Mouse (Mus musculus): ENCODE data around the gene Btbd9.
A peak's percentile ranks its signal among the peaks of the same experiment; 100 is the strongest.

The Btbd9 gene

DNA sequence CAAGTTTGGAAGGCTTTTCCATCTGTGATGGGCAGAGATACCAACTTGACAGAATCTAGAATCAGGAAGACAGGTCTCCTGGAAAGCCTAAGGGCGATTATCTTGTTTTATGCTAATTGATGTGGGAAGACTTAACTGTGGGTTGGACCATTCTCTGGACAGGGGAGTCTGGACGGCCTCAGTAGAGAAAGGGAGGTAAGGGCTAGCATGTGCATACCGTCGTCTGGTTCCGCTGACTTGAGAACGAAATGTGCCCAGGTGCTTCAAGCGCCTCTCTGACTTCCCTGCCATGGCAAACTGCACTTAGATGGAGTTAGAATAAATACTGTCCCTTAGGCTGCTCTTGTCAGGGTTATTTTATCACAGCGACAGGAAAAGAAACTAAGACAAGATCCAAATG, 95.9 kb downstream of the Btbd9 start:
- peak; percentile 53 for DNase-seq

DNA sequence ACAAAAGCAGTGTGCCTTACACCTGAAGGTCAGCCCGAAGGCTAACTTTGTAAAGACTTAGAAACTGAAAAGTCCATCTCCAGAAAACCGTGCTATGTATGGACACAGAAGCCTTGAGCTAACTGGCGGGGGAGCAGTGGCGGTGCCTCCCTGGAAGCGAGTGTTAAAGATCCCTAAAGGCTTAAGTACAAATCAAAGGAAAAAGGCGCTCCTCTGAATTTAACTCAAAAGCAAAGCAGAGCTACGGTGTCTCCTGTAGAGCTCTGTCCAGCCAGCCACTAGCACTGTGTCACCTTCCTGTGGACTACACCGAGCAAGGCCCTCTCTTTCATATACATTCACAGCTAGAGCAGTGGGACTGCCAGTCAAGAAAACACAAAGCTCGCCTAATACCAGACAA, 98.1 kb downstream of the Btbd9 start:
- DNase-seq: peak; percentile 61

DNA sequence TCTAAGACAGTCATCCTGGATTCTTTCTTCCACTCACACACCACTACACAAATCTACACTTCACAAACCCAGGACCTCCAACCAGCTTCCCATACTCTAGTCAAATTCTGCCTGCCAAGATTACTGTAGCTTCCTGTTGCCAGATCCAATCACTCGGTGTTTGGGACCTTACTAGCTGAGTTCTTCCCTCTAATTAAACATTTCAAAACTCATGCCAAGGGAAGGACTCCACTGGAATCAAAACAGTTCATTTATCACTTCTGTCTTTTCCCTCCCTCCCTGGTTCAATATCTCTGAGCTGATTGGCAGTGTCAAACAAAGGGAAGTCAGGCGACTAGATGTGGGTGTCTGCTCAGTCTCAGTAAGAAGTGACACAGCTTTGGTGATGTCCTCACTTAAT, 101.7 kb downstream of the Btbd9 start:
- DNase-seq: no peak

DNA sequence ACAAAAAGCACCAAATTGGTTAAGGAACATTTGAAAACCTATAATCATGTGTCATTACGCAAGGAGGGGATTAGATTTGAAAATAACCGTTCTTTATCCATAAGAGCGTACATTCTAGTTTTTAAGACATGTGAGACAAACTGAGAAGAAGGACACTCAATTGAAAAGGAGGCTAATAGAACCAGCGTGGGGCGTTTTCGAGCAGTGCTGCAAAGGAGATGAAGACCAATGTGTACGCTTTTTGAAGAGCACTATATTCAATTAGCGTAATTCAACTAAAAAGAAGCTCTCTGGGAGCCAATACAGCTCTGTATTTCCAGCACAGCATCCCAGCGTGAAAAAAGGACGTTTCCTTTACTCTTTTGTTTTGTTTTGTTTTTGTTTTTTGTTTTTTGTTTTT, 103.5 kb downstream of the Btbd9 start:
- DNase-seq: no peak

DNA sequence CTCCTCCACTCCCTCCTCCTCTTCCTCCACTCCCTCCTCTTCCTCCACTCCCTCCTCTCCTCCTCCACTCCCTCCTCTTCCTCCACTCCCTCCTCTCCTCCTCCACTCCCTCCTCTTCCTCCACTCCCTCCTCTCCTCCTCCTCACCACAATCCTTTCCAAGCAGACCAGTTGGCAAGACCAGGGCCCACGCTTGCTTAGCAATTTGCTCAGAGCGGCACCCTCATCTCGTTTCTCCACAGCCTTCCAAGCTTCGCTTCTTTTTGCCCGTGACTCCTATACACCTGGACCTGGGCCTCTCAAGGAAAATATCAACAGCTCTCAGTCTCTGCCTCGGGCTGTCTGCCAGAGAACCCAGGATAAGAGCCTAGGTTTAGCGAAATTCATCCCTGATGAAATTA, 104.8 kb downstream of the Btbd9 start:
- no peak for DNase-seq

DNA sequence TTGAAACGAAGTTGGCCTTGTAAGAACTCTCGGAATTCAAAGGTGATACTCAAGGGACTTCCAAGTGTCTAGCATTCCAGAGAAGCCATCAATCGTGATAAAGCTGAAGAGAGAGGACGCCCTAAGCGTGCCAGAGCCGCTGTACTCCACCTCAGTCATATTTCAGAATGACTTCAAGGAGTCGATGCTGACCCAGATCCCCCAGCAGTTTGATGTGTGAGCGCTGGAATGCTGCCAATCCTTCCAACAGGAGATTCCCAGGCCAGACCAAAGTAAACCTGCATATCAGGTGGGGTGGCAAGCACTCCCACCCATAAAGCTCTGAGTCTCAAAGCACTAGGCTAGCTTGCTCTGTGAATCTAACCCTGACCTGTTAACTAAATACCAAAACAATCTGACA, 105.5 kb downstream of the Btbd9 start:
- no peak for DNase-seq

DNA sequence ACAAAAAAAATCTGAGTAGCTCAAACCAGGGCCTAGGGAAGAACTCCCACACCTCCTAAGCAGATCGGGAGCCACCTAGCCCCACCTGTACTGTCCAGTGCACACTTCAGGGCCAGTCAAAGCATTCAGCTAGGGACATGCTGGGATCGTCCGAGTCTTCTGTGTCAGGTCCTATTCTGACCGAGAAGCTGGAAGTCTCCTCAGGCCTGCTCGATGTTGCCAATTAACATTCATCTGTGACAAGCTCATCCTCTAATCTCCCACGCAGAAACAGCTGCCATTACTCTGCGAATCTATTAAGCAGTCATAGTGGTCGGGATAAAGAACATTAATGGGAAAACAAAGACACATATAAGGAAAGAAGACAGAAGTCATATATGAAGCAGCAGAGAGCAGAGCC, 106.0 kb downstream of the Btbd9 start:
- DNase-seq: no peak

DNA sequence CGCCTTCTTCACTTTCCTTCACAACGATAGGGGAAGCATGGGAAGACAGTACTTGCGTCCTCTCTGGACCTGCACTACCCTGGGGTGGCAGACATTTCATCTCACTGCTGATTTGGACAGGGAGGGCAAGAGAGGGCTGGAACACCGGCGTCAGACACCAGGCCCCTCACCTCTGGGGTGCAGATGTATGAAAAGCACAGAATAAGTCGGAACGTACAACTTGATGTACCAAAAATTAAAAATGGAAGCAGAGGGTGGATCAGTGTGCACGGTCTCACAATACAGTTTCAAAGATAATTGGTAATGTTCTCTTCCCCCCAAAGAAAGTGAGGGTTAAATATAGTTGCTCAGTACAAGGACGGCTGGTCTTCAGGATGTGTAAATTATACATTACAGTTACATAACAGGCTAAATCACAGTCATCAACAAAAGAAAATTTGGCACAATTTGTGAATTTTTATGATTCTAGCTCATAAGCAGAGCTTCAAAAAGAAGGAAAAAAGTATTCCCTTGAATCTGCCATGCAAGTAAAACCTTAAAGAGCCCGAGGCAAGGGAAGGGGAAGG, 106.7 kb downstream of the Btbd9 start:
- DNase-seq: no peak

DNA sequence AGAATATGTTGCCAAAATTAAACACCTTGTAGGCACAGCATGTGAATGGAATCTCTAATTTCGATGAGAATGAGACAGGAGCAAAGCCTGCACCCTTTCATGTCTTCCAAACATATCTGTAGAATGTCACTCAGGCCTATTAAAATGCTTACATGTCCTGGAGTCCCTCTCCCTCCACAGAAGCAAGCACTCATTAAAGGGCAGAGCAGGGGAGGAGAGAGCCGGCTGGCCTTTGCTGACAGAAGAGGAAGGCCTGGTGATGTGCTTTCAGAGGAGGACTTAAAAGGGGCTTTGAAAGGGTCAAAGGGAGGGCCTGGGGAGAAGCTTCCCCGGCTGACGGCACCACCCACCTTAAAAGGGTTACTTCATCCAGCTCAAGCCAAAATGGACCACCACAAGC, 107.9 kb downstream of the Btbd9 start:
- no peak for DNase-seq

DNA sequence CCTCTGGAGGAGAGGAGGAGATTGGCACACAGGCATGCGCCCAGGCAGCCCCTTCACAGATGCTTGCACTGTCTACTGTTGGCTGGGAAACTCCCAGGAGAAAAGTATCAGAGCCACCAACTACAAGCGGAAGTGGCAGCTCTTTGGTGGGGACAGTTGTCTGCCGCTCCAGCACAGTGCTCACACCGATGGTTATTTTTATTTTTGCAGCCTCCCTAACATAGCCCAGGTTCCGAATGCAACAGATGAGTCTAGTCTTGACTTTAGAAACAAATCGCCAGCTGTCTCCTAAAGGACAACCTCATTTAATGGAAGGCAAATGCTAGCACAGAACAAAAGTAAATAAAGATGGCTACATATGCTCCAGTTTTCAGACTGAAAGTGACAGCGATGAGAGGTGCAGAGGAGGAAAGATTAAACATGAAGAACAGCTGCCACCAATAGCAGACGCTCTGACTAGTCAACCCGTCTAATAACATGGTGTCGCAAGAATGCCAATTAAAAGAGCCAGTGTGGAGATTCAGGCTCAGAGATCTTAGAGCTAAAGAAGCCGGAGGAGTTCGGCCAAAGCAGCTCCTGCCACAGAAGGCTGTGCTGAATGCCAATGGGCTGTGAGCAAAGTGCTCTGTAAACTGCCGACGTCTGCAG, 108.6 kb downstream of the Btbd9 start:
- DNase-seq: no peak

DNA sequence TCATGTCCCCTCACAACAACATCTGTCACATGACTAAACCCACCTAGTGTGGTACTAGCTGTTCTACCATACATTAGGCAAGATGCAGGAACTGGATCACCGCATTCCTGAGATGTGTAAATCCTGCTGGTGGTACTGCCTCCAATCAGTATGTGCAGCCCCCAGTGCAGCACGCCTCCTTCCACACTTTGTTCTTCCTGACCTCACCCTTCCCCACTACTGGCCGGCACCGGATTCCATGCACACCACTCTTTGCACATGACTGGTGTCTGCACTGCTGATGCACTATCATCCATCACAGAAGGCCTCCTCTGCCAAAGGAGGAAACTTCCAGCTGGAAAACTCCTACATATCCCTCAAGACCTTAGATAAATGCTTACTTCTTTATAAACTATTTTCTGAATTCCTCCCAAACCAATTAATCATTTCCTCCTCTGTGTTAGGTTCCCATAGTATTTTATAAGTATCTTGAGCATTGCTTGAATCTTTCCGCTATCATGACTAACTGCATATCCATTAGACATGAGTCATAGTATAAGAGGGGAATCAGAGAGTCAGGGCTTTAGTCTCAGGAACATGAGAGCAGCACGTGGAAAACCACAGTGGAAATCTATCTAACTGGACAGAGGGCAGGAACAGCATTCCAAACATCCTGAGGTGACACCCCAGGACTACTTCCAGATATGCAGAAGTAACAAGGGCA, 111.1 kb downstream of the Btbd9 start:
- DNase-seq: no peak

DNA sequence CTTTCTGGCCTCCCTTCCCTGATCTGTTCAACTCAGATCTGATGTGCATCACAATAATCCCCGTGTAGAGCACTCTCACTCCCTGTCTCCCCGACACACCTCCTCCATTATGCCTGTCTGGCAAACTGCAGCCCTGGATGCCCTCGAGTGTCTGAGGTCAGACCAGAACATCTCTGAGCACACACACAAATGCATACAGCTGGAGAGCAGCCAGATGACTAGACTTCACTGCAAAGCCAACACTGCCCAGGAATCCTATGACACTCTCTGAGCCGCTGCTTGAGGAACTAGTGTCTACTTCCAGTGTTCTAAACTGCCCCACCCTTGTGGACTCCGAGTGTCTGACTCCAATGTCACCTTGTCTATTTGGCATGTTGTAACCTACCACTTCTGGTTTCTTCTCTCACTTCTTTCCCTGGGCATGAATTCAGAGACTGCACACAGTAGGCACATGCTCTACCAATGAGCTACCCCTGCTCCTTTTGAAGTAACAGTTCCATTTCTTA, 112.0 kb downstream of the Btbd9 start:
- no peak for DNase-seq

DNA sequence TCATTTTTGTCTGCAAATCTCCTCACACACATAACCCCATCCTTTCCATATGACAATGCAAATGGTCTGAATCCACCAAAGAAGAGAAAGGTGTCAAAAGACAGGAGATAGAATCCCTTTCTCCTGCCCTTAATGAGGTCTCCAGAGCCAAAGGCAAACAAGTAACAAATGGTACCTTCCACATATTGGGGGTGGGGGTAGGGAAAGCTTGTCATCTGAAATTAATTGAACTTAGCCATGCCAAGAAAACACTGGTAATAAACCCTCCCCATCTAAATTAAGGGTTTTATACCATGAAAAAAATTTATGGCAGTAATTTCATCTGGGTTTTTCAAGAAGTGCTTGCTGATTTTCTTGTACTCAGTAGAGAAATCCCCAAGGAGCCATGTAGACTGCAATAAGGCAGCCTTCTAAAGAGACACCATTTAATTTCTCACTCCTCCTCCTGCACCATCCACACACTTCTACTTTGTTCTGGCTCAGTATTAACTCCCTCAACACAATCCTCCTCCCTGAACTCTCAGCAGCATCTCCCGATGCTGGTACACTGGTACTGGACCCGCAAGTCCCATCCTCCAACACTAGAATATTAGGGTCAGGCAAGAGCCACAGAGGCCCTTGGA, 115.5 kb downstream of the Btbd9 start:
- DNase-seq: no peak

DNA sequence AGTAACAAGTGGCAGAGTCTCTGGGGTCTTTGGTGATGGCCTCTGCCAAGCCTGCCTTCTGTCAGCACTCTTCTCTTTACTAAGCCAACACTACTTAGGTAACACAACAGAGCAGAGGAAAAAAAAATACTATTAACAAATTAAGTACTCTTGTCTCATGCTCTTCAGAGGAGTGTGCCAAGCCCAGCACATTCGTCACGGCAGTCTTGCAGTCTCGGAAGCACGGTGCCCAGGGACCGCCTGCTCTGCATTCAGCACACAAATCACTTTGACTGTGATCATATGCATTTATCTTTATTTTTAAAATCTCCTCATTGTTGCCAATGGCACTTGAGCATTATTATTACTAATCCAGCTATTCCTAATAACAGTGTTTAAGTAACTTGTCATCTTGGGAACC, 116.6 kb downstream of the Btbd9 start:
- no peak for DNase-seq

DNA sequence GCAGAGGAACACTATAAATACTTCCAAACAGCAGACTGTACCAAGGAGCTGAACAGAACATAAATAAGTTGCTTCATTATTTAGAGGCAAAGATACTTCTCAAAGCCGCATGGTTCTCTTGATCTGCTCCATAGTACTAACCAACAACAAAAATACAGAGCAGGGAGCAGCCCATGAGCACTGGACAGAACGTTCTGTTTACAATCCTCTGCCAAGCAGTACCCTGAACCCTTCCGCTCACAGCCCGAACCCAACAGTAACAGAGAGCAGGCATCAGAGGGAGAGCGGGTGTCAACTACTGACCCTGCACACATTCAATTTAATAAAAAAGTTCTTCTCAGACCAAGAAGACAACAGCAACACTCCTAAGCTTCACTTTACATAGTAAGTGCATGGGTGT, 117.4 kb downstream of the Btbd9 start:
- DNase-seq: no peak

DNA sequence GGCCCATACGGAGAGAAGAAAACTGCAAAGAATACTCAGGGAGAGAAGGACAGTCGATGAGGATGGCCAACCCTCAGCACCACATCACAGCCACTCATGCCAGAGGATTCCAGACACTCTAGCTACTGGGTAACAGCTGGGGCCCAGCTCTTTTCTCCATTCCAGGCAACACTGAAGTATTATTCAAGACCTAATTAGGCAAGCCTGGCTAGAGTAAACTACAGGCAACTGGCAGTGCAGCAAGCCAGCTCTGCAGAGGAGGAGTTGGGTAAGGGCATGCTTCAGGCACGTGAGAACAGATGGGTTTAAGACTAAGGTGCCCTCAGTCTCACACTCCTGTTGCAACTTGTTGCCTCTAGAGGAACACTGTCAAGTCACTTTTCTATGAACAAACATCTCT, 118.0 kb downstream of the Btbd9 start:
- DNase-seq: no peak

DNA sequence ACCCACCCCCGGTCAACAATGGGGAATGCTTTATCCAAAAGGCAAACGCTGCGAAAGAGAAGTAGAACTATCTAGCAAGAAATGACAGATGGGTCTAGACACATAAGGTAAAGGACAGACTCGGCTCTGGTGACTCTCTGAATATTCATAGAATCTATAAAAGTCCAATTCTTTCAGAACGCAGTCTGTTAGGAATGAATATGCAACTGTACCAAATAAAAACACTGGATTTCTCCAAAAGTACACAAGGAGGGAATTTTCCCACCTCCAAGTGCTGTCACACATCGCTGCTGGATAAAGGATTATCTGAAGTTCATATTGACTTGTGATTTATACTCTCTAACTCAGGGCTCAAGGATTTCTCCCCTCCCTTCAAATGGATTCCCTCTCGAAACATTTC, 118.8 kb downstream of the Btbd9 start:
- DNase-seq: no peak

DNA sequence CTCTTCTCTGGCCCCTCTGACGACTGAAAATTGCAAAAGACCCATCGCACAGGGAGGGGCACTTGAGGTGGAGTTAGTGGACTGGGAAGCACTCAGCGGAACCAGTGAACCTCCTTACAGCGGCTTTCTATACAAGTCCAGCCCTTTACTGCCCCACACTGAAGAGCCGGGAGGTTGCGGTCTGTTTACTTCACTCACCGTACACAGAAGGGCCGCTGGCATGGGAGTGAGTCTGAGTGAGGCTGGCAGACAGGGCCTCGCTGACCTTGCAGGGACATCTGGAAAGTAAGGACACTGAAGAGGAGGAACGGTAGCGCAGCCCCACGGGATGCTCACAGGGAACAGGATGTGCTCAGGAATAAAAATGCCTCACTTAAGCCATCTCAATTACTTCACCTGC, 120.0 kb downstream of the Btbd9 start:
- no peak for DNase-seq

DNA sequence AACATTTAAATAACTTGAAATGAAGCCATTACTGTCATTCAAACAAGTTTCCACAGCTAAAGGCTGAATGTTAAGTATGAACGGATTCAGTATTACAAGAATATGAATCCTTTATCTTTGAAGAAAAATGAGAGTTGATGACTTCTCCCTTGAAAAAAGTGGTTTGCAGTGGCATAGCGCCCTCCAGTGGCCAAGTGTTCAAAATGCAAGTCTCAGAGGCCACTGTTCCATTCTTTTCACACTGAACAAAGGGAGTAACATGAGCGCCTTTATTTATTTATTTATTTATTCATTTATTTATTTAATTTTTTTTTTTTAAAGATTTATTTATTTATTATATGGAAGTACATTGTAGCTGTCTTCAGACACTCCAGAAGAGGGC, 121.4 kb downstream of the Btbd9 start:
- no peak for DNase-seq

DNA sequence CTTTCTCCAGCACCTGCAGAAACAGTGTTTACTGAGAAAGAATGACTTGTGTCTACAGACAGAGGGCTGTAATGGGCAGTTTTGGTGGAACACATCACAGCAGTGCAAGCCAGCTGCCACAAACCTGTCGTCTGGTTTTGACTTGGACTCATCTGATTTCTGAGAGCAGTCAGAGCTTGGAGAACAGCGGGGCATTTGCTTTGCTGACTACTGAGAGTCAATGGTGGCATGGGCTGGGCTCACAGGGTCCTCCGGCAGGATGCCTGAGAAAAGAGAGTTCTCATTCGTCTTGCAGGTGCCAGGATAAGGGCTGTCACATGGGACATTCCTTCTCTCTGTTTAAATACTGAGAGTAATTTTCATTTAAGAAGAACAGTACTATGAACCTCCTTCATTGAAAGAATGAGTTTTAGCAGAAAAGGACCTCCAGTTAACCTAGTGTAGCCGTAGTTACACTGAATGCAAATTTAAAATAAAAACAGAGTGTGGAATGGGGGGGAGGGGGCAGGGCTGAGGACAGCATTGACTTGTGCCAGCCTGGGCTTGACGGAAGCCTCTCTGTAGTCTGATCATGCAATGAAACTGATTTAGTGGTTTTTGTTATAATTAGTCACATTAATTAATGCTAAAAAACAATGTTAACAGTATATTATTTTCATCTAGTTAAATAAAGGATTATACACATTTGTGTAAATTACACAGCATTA, 122.0 kb downstream of the Btbd9 start:
- DNase-seq: no peak

DNA sequence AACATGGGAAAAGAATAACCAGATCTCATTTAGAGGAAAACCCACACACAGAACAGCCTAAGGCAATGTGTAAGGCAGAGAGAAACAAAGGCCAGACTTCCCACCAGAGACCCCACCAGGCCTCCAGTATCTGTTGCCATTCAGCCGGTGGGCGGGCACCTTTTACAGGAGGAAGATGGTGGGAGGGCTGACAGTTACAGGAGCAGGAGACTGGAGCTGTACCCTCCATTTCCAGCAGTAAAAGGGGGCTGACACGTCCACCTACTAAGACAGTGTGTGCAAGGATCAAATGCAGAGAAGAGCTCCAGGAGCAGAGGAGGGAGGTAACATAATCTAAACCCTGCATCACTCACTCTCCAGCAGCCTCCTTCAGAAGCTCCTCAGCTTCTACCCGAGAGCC, 123.0 kb downstream of the Btbd9 start:
- DNase-seq: no peak

DNA sequence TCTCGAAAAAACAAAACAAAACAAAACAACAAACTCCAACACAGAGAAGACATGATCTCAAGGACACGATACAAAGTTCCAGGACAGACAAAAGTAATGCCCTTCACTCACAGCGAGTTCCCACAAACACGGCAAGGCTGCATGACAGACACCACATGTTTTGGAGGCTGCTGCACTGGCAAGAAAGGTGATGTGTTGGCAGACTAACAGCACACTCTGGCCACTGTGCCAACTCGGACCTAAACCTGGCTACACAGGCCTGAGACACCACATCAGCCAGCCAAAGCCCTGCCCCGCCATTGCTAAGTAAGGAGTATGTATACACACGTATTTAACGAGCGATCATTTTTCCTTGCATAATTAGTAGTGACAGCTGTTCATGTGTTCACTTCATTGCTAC, 123.9 kb downstream of the Btbd9 start:
- peak; percentile 96 for DNase-seq

DNA sequence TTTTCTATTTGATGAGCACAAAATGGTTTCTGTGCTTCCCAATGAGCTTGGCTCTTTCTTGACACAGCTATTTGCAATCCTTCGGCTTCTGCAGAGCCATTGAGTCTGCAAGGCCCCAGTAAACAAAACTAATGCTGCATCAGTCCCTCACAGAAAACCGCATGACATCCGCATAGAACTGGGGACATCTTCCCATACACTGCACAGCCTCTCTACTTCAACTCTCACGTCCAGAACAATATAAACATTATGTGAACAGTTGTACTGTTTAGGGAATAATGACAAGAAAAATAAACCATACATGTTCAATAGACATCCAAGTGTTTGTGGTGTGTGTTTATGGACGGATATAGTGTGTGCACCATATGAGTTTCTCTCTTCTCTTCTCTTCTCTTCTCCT, 127.7 kb downstream of the Btbd9 start:
- DNase-seq: no peak

Data from heart, adult 11 months (tissue).